Mouse (Mus musculus) neural tube, embryonic 12.5 days (tissue): ENCODE results near the gene Ksr2. TPM values are rescaled to one million over a fixed set of nuclear protein-coding genes. Genes with fewer than 3 reads are reported as not detected.
"Not testable (repeated sequence)": the region's sequence is repeated elsewhere in the genome, so short reads cannot be mapped to it uniquely, and the experiment has no call there.

Experiments
- ATAC-seq: fragments of 200-750 bp; cut with Nextera tagmentation; 2 replicates; pipeline ENCODE4 v1.8.0; 2017; ENCODE audit warnings: low read depth, mild to moderate bottlenecking, moderate TSS enrichment, moderate library complexity; ENCODE audit not compliant: low FRiP score
- H3K27ac ChIP-seq: fragments of 300-500 bp; sonication (generic); 2 replicates; pipeline ENCODE4 v1.5.1; 2016
- H3K27me3 ChIP-seq: fragments of 300-500 bp; sonication (generic); replicated peaks from 2 replicates; pipeline ENCODE4 v1.6.1; 2016; ENCODE audit warnings: mild to moderate bottlenecking
- H3K36me3 ChIP-seq: fragments of 300-500 bp; sonication (generic); 2 replicates; pipeline ENCODE4 v1.6.1; 2016; ENCODE audit warnings: mild to moderate bottlenecking
- H3K4me1 ChIP-seq: fragments of 300-500 bp; sonication (generic); 2 replicates; pipeline ENCODE4 v1.6.1; 2016
- H3K4me2 ChIP-seq: fragments of 300-500 bp; sonication (generic); replicated peaks from 2 replicates; pipeline ENCODE4 v1.6.1; 2016; ENCODE audit warnings: mild to moderate bottlenecking
- H3K4me3 ChIP-seq: fragments of 300-500 bp; sonication (generic); 2 replicates; pipeline ENCODE4 v1.5.1; 2016
- H3K9ac ChIP-seq: fragments of 300-500 bp; sonication (generic); 2 replicates; pipeline ENCODE4 v1.6.1; 2016; ENCODE audit warnings: mild to moderate bottlenecking
- H3K9me3 ChIP-seq: fragments of 300-500 bp; sonication (generic); 2 replicates; pipeline ENCODE4 v1.6.1; 2016; ENCODE audit warnings: mild to moderate bottlenecking
- WGBS: fragments of 180-500 bp; shearing (Covaris S2); methylation state at CpG from one replicate; pipeline ENCODE4 v1.1.7; 2016; 5-methylcytosine and 5-hydroxymethylcytosine counted together
- polyA plus RNA-seq: library from polyadenylated mRNA; unstranded; fragments of >200 nt; fragmentation: Nextera tagmentation; extraction: Ambion mirVana; gene quantifications from 2 replicates; pipeline ENCODE4 v1.2.1, GENCODE M21; 2016

The Ksr2 gene
- polyA plus RNA-seq: 3.4 TPM in 2 replicates

GRCm38 (mm10) chr5:117413507-117414501 lies at the start of gene Ksr2:
Gene Ksr2 (plus strand): TSS chr5:117414000.
- peak within 1 kb of the TSS; percentile 66 for H3K4me3 ChIP-seq
- peak within 1 kb of the TSS; percentile 79 for H3K4me2 ChIP-seq
- peaks cover 19% of the 10 kb centered on the region for H3K27me3 ChIP-seq
- under 1% methylated on average over 89 of the region's 89 CpGs for WGBS
- no peaks in the 10 kb centered on the region for H3K36me3 ChIP-seq
- peak within 1 kb of the TSS; percentile 83 for H3K27ac ChIP-seq
- no peaks in the 10 kb centered on the region for H3K9me3 ChIP-seq
- ATAC-seq: peak; percentile 90
- peak within 1 kb of the TSS; percentile 74 for H3K9ac ChIP-seq
- H3K4me1 ChIP-seq: peaks cover 15% of the 10 kb centered on the region

DNA sequence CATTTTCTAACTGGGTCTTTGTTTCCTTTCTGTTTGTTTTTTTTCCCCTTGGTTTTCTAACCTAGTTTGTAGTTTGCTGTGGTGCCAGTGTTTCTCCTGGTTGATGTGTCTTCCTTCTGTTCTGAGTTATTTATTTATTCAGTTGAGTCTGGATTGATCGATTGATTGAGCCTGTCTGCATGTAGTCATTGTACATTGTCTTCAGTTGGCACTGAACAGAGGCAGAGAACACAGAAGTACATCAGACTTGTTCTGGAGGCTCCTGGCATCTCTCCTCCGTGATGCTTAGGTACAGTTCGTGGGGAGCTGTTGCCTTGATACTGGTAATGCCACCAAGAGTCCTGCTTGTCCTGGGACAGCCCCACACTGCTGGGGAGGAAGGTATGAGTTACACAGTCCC lies 49.0 kb upstream of the Ksr2 start:
- WGBS: 88% methylated on average over 3 of the region's 3 CpGs
- peaks cover 46% of the 10 kb centered on the region for H3K36me3 ChIP-seq
- H3K27me3 ChIP-seq: no peaks in the 10 kb centered on the region
- H3K4me1 ChIP-seq: peaks cover 19% of the 10 kb centered on the region
- no peak overlapping the region for H3K9ac ChIP-seq
- H3K27ac ChIP-seq: no peak overlapping the region
- no peaks in the 10 kb centered on the region for H3K9me3 ChIP-seq
- H3K4me2 ChIP-seq: no peak overlapping the region
- ATAC-seq: no peak
- no peak overlapping the region for H3K4me3 ChIP-seq

GRCm38 (mm10) chr5:117365904-117366561 lies 47.8 kb upstream of the Ksr2 start:
- Histone ChIP-seq H3K4me2 (no peak overlapping the region), H3K4me1 (peaks cover 6% of the 10 kb centered on the region), H3K36me3 (peaks cover 58% of the 10 kb centered on the region), H3K4me3 (no peak overlapping the region), H3K9me3 (no peaks in the 10 kb centered on the region), H3K27me3 (no peaks in the 10 kb centered on the region), H3K9ac (no peak overlapping the region), H3K27ac (no peak overlapping the region)
- 91% methylated on average over 13 of the region's 13 CpGs for WGBS
- ATAC-seq: no peak

- H3K27me3 ChIP-seq: no peaks in the 10 kb centered on the region
- H3K36me3 ChIP-seq: peaks cover 70% of the 10 kb centered on the region
- no peaks in the 10 kb centered on the region for H3K9me3 ChIP-seq
- no peak overlapping the region for H3K27ac ChIP-seq
- WGBS: 24% methylated on average over 8 of the region's 8 CpGs
- H3K9ac ChIP-seq: no peak overlapping the region
- no peak for ATAC-seq
- no peak overlapping the region for H3K4me2 ChIP-seq
- H3K4me3 ChIP-seq: no peak overlapping the region
- H3K4me1 ChIP-seq: 0 out of 2 replicates have a peak, but pooled peaks cover 4% of the 10 kb centered on the region
Observed at GRCm38 (mm10) chr5:117367206-117367605, 46.6 kb upstream of the Ksr2 start.

DNA sequence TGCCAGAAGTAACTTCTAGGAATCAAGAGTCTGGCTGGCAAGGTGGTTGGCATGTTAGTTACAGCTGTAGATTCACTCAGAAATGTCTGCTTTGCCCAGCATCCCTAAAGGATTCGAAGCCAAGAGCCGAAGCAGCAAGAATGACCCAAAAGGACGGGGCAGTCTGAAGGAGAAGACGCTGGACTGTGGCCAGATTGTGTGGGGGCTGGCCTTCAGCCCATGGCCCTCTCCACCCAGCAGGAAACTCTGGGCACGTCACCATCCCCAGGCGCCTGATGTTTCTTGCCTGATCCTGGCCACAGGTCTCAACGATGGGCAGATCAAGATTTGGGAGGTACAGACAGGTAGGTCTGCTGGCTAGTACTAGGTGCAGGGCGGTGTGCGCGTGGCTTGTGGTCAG lies 43.2 kb upstream of the Ksr2 start:
- 92% methylated on average over 10 of the region's 10 CpGs for WGBS
- H3K36me3 ChIP-seq: peaks cover 79% of the 10 kb centered on the region

DNA sequence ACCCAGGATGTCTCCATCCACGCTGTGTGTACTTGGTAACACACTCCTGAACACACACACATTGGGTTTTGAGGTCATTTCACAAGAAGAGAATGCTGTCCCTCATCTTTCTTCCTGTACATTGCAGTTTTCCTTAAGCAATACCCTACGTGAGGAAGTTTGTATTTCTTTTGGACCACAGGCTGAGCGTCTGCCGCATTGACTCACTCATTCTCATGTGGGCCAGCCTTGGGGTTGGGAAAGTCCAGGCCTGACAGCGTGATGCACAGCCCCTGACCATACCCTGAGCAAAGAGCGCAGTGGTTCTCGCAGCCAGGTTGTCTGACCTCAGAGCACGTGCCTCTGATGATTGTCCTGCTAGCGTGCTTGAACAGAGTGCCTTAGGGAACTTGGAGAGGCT lies 40.4 kb upstream of the Ksr2 start:
- no peak overlapping the region for H3K9ac ChIP-seq
- no peaks in the 10 kb centered on the region for H3K9me3 ChIP-seq
- H3K4me1 ChIP-seq: no peaks in the 10 kb centered on the region
- no peak overlapping the region for H3K4me2 ChIP-seq
- no peak overlapping the region for H3K27ac ChIP-seq
- ATAC-seq: no peak
- WGBS: 95% methylated on average over 9 of the region's 9 CpGs
- H3K36me3 ChIP-seq: peaks cover 89% of the 10 kb centered on the region
- H3K4me3 ChIP-seq: no peak overlapping the region
- H3K27me3 ChIP-seq: no peaks in the 10 kb centered on the region

More for the DNA sequence above, 43.2 kb upstream of the Ksr2 start:
- Histone ChIP-seq H3K27me3 (no peaks in the 10 kb centered on the region), H3K4me2 (no peak overlapping the region), H3K27ac (no peak overlapping the region), H3K4me1 (0 out of 2 replicates have a peak, but pooled peaks cover 4% of the 10 kb centered on the region), H3K9me3 (no peaks in the 10 kb centered on the region), H3K4me3 (no peak overlapping the region), H3K9ac (no peak overlapping the region)
- no peak for ATAC-seq

DNA sequence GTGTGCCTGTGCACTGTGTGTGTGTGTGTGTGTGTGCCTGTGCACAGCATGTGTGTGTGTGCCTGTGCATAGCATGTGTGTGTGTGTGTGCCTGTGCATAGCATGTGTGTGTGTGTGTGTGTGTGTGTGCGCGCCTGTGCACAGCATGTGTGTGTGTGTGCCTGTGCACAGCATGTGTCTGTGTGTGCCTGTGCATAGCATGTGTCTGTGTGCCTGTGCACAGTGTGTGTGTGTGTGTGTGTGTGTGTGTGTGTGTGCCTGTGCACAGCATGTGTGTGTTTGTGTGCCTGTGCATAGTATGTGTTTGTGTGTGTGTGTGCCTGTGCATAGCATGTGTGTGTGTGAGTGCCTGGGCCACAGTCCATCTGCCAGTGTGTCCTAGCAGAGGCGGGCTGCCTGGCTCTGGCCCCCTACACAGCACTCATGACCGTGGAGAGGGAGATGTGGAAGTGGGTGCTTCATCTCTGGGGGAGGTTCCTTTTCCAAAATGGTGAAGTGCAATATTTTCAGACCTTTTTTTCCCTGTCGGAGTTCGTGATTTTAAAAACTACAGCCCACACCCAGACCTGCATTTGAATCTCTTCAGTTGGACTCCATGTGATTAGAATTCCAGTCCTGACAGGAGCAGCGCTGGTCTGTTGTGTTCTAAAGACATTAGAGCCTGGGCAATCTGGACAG lies 39.3 kb upstream of the Ksr2 start:
- H3K9me3 ChIP-seq: no peaks in the 10 kb centered on the region
- ATAC-seq: no peak
- H3K9ac ChIP-seq: no peak overlapping the region
- WGBS: 88% methylated on average over 7 of the region's 7 CpGs
- H3K27me3 ChIP-seq: no peaks in the 10 kb centered on the region
- peaks cover 89% of the 10 kb centered on the region for H3K36me3 ChIP-seq
- H3K4me3 ChIP-seq: no peak overlapping the region
- no peaks in the 10 kb centered on the region for H3K4me1 ChIP-seq
- no peak overlapping the region for H3K27ac ChIP-seq
- H3K4me2 ChIP-seq: no peak overlapping the region

DNA sequence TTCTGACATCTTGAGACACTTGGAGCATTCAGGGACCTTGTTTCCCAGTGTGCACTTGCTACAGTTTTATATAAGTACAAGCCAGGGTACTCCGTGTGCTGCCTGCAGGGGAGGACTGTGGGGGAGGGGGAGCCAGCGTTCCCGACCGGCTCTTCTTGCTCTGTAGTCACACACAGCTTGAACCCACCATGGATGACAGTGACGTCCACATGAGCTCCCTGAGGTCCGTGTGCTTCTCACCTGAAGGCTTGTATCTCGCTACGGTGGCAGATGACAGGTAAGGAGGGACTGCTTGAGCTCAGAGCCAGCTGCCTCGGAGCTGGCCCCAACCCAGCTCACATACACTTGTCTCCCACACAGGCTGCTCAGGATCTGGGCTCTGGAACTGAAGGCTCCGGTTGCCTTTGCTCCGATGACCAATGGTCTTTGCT lies 37.5 kb upstream of the Ksr2 start:
- Histone ChIP-seq H3K36me3 (peaks cover 88% of the 10 kb centered on the region), H3K4me2 (no peak overlapping the region), H3K27ac (no peak overlapping the region), H3K9ac (no peak overlapping the region), H3K9me3 (no peaks in the 10 kb centered on the region), H3K4me3 (no peak overlapping the region), H3K27me3 (no peaks in the 10 kb centered on the region), H3K4me1 (no peaks in the 10 kb centered on the region)
- WGBS: 80% methylated on average over 11 of the region's 11 CpGs
- ATAC-seq: no peak

DNA sequence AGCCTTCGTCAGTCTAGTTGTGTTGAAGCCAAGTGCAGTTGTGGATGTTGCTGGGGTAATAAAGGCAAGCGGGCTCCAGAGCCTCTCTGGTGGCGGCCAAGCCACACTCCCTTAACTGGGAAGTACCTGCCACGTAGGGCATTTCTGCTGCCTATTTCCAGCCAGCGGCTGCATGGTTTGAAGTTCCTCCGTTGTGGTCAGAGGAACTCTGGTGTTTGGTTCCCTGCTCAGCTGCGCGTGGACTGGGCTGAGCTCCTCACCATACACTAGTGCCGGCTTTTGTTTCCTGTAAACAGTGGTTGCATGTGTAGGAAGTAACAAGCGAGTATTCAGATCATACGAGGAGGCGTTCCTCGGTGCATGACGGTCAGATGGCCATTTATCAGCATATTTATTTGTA lies 36.1 kb upstream of the Ksr2 start:
- H3K4me1 ChIP-seq, H3K27me3 ChIP-seq, H3K9ac ChIP-seq, H3K4me3 ChIP-seq, H3K9me3 ChIP-seq, H3K27ac ChIP-seq, H3K4me2 ChIP-seq, ATAC-seq: not testable (repeated sequence)
- peaks cover 88% of the 10 kb centered on the region for H3K36me3 ChIP-seq
- 91% methylated on average over 14 of the region's 14 CpGs for WGBS

DNA sequence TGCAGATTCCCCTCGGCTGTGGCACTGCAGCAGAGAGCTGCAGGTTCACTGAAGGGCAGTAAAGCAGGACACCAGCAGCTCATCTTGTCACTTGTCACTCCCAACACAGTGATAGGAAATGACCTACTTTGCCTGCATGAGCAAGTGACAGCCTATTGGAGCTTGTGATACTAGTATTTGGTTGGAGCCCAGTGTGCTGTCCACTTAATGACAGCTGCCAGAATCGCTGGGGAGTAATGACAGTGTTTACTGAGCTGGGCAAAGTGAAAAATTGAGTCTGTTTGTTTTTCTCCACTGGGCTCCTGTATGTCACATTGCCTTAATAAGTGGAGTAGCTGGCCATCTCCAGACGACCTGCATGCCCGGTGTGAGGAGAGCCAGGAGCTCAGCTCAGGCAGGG lies 33.6 kb upstream of the Ksr2 start:
- Histone ChIP-seq H3K4me3 (no peak overlapping the region), H3K9me3 (no peaks in the 10 kb centered on the region), H3K4me1 (no peaks in the 10 kb centered on the region), H3K27me3 (no peaks in the 10 kb centered on the region), H3K9ac (no peak overlapping the region), H3K27ac (no peak overlapping the region), H3K36me3 (peaks cover 86% of the 10 kb centered on the region), H3K4me2 (no peak overlapping the region)
- no peak for ATAC-seq
- 89% methylated on average over 4 of the region's 4 CpGs for WGBS

- H3K9ac ChIP-seq: no peak overlapping the region
- WGBS: 82% methylated on average over 7 of the region's 7 CpGs
- H3K9me3 ChIP-seq: no peaks in the 10 kb centered on the region
- no peaks in the 10 kb centered on the region for H3K27me3 ChIP-seq
- no peaks in the 10 kb centered on the region for H3K4me1 ChIP-seq
- H3K27ac ChIP-seq: no peak overlapping the region
- ATAC-seq: no peak
- no peak overlapping the region for H3K4me2 ChIP-seq
- H3K4me3 ChIP-seq: no peak overlapping the region
- H3K36me3 ChIP-seq: peaks cover 76% of the 10 kb centered on the region
Observed at GRCm38 (mm10) chr5:117381785-117382184, 32.0 kb upstream of the Ksr2 start.

DNA sequence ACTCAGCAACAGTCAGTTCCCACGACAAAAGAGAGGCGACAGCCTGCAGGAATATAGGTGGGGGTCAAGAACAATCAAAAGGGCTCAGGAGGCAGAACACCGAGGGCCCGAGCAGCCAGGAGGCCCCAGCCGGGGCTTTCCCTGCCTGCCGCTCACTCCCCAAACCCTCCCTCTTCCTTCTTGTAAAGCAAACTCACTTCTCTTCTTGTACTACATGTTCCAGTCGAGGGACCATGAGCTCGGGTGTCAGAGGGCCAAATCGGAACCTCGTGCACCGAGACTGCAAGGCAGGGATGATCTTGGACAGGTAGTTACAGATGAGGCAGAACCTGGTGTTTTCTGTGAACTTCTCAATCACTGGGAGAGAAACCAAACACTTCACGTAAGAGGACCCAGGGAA lies 30.6 kb upstream of the Ksr2 start:
- H3K4me3 ChIP-seq: no peak overlapping the region
- no peak overlapping the region for H3K4me2 ChIP-seq
- peaks cover 6% of the 10 kb centered on the region; the same call in 1 of the 2 replicates for H3K4me1 ChIP-seq
- no peaks in the 10 kb centered on the region for H3K27me3 ChIP-seq
- H3K9me3 ChIP-seq: no peaks in the 10 kb centered on the region
- WGBS: 82% methylated on average over 12 of the region's 12 CpGs
- H3K36me3 ChIP-seq: peaks cover 69% of the 10 kb centered on the region
- H3K9ac ChIP-seq: no peak overlapping the region
- no peak for ATAC-seq
- no peak overlapping the region for H3K27ac ChIP-seq
